Mouse (Mus musculus) spleen, adult 2 months (tissue): ENCODE data around the gene Gm37240. TPM values are rescaled to one million over a fixed set of nuclear protein-coding genes. Genes with fewer than 3 reads are reported as not detected.
"Not testable (repeated sequence)": the region's sequence is repeated elsewhere in the genome, so short reads cannot be mapped to it uniquely, and the experiment has no call there.

Source experiments
- DNase-seq, 2 experiments: peaks; one replicate each; pipeline versions ENCODE4 v3.0.0 to v3.0.0-alpha.2; 2012 to 2021; ENCODE audit warnings: low spot score in 2 of 2, low read depth in 1 of 2
- H3K27ac ChIP-seq: fragments of 200-500 bp; 2 replicates; pipeline ENCODE4 v1.5.1; 2012; ENCODE audit warnings: low read length, inconsistent platforms; ENCODE audit not compliant: insufficient read depth
- H3K27me3 ChIP-seq: fragments of 200-500 bp; 2 replicates; pipeline ENCODE4 v1.6.1; 2012; ENCODE audit warnings: mild to moderate bottlenecking, moderate library complexity, low read length, inconsistent platforms; ENCODE audit not compliant: control insufficient read depth, insufficient read depth
- H3K36me3 ChIP-seq: fragments of 200-500 bp; 2 replicates; pipeline ENCODE4 v1.6.1; 2012; ENCODE audit warnings: mild to moderate bottlenecking, low read length, inconsistent platforms; ENCODE audit not compliant: control insufficient read depth, insufficient read depth
- H3K4me1 ChIP-seq: fragments of 200-500 bp; 2 replicates; pipeline ENCODE4 v1.6.1; 2011; ENCODE audit warnings: inconsistent platforms; ENCODE audit not compliant: control insufficient read depth, insufficient read depth, insufficient read length
- H3K4me3 ChIP-seq: fragments of 200-500 bp; 2 replicates; pipeline ENCODE4 v1.5.1; 2011; ENCODE audit warnings: mild to moderate bottlenecking, inconsistent platforms; ENCODE audit not compliant: insufficient read depth, insufficient read length; ENCODE audit errors: extremely low read depth
- CTCF ChIP-seq: fragments of 200-500 bp; IDR thresholded peaks from 2 replicates; pipeline ENCODE4 v1.5.1; 2011; ENCODE audit warnings: mild to moderate bottlenecking, inconsistent platforms; ENCODE audit not compliant: insufficient read depth, insufficient read length, insufficient replicate concordance; ENCODE audit errors: extremely low read depth
- POLR2A ChIP-seq: fragments of 200-500 bp; IDR thresholded peaks from 2 replicates; pipeline ENCODE4 v1.6.1; 2011; ENCODE audit warnings: low read depth, low read length, inconsistent platforms
- WGBS: fragments of 180-500 bp; shearing (Covaris S2); methylation state at CpG from one replicate; pipeline ENCODE4 v1.1.7; 2018; 5-methylcytosine and 5-hydroxymethylcytosine counted together
- polyA plus RNA-seq: library from polyadenylated mRNA; depleted of rRNA; stranded (reverse); fragments of >200 nt; gene quantifications from 2 replicates; pipeline ENCODE4 v1.2.3, GENCODE M21; 2012

The Gm37240 gene
- polyA plus RNA-seq, 1 experiment, result 1.1 TPM

GRCm38 (mm10) chr3:84580716-84581115 is 1306.6 kb downstream of the Gm37240 start:
- Histone ChIP-seq H3K4me3 (no peak overlapping the region), H3K4me1 (peaks cover 4% of the 10 kb centered on the region; the same call in 1 of the 2 replicates), H3K36me3 (no peaks in the 10 kb centered on the region), H3K27ac (no peak overlapping the region), H3K27me3 (no peaks in the 10 kb centered on the region)
- DNase-seq, result no peak
- WGBS, result 37% methylated on average over 4 of the region's 4 CpGs
- no peak for TF ChIP-seq CTCF
- TF ChIP-seq POLR2A, result no peak

- whole genome bisulfite sequencing, result 38% methylated on average over 3 of the region's 3 CpGs
- Histone ChIP-seq H3K4me3 (no peak overlapping the region), H3K4me1 (no peaks in the 10 kb centered on the region; the same call in 1 of the 2 replicates), H3K27me3 (no peaks in the 10 kb centered on the region), H3K36me3 (no peaks in the 10 kb centered on the region), H3K27ac (no peak overlapping the region)
- TF ChIP-seq CTCF (no peak), POLR2A (no peak)
- DNase-seq, result no peak
Measured at GRCm38 (mm10) chr3:84570501-84570900, 1316.8 kb downstream of the Gm37240 start.

GRCm38 (mm10) chr3:84569587-84569986 is 1317.7 kb downstream of the Gm37240 start:
- no peaks in the 10 kb centered on the region for H3K27me3 ChIP-seq
- no peak overlapping the region for H3K4me3 ChIP-seq
- no peaks in the 10 kb centered on the region for H3K36me3 ChIP-seq
- H3K4me1 ChIP-seq, result no peaks in the 10 kb centered on the region; the same call in 1 of the 2 replicates
- TF ChIP-seq POLR2A, result no peak
- no peak for TF ChIP-seq CTCF
- no peak for DNase-seq
- 75% methylated on average over 6 of the region's 6 CpGs for WGBS
- no peak overlapping the region for H3K27ac ChIP-seq

- TF ChIP-seq CTCF (no peak), POLR2A (no peak)
- H3K4me3 ChIP-seq, result no peak overlapping the region
- H3K36me3 ChIP-seq, result no peaks in the 10 kb centered on the region
- H3K4me1 ChIP-seq, result no peaks in the 10 kb centered on the region; the same call in 1 of the 2 replicates
- WGBS, result 95% methylated on average over 6 of the region's 6 CpGs
- H3K27ac ChIP-seq, result no peak overlapping the region
- H3K27me3 ChIP-seq, result no peaks in the 10 kb centered on the region
- no peak for DNase-seq
Measured at GRCm38 (mm10) chr3:84568540-84568939, 1318.8 kb downstream of the Gm37240 start.

GRCm38 (mm10) chr3:84563415-84563814 is 1323.9 kb downstream of the Gm37240 start:
- no peak overlapping the region for H3K27ac ChIP-seq
- WGBS, result 74% methylated on average over 4 of the region's 4 CpGs
- H3K36me3 ChIP-seq, result no peaks in the 10 kb centered on the region
- H3K27me3 ChIP-seq, result no peaks in the 10 kb centered on the region
- DNase-seq, result no peak
- H3K4me1 ChIP-seq, result peaks cover 4% of the 10 kb centered on the region; the same call in 1 of the 2 replicates
- TF ChIP-seq POLR2A, result no peak
- TF ChIP-seq CTCF, result no peak
- no peak overlapping the region for H3K4me3 ChIP-seq

GRCm38 (mm10) chr3:84562911-84563310 is 1324.4 kb downstream of the Gm37240 start:
- not testable (repeated sequence) for H3K4me3 ChIP-seq, H3K27ac ChIP-seq, H3K27me3 ChIP-seq, H3K4me1 ChIP-seq, H3K36me3 ChIP-seq, DNase-seq
- WGBS, result 90% methylated on average over 2 of the region's 2 CpGs

GRCm38 (mm10) chr3:84558301-84558700 is 1329.0 kb downstream of the Gm37240 start:
- WGBS, result 100% methylated on average over 3 of the region's 3 CpGs
- Histone ChIP-seq H3K4me1 (peaks cover 5% of the 10 kb centered on the region; the same call in 1 of the 2 replicates), H3K27me3 (no peaks in the 10 kb centered on the region), H3K4me3 (no peak overlapping the region), H3K36me3 (no peaks in the 10 kb centered on the region), H3K27ac (no peak overlapping the region)
- no peak for DNase-seq
- TF ChIP-seq POLR2A, result no peak

GRCm38 (mm10) chr3:84555780-84556179 is 1331.5 kb downstream of the Gm37240 start:
- WGBS, result 84% methylated on average over 3 of the region's 3 CpGs
- no peaks in the 10 kb centered on the region for H3K27me3 ChIP-seq
- DNase-seq, result no peak
- no peaks in the 10 kb centered on the region for H3K36me3 ChIP-seq
- no peak overlapping the region for H3K27ac ChIP-seq
- no peak for TF ChIP-seq CTCF
- no peak for TF ChIP-seq POLR2A
- peaks cover 3% of the 10 kb centered on the region; the same call in 1 of the 2 replicates for H3K4me1 ChIP-seq
- no peak overlapping the region for H3K4me3 ChIP-seq
